Mouse (Mus musculus): ENCODE data around the gene Myo7a.
A peak's percentile ranks its signal among the peaks of the same experiment; 100 is the strongest.

Myo7a gene

DNA sequence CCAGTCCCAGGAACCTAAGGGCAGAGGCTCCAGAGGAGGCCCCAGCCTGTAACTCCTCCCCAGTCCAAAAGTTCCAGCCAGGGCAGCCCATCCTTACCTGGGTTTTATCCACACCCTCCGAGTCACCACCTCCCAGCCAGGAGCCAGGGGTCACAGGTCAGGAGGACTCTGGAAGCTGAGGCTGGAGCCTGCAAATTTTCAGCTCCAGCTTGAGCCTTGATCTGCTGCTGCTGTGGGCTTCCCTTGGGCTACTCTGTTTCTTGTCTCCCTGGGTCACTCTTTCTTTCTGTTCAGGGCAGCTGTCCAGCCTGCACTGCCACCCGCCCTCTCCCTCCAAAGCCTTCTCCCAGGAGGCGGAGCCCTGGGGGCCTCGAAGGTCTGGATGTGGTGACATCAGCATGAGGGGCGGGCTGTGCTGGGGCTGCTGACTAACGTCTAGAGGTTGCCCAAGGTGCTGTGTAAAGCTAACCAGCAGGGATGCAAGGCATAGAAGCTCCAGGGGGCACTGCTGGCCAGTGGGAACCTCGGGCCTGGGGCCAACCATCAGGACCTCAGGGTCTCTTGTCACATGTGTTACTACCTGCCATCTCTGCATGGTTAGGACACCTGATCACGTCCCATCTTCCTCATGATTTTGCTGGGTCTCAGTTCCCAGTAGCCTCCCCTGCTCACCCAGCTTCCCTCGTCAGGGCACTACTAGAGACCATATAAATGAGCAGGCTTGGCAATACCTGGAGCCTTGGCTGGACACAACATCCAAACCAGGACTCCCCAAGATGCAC lies at the start of gene Myo7a:
Gene Myo7a, minus strand, starts transcription at position 346 of the 782 bp plus-strand sequence.
- DNase-seq (ENCODE audit: low read depth, low spot score) = no peak

- no peak for DNase-seq (ENCODE audit: low read depth, low spot score)
Observed at GRCm38 (mm10) chr7:98164999-98165528, 45.7 kb upstream of the Myo7a start.

- no peak for DNase-seq (ENCODE audit: low read depth, low spot score)
Observed at GRCm38 (mm10) chr7:98164382-98164998, 45.2 kb upstream of the Myo7a start.

DNA sequence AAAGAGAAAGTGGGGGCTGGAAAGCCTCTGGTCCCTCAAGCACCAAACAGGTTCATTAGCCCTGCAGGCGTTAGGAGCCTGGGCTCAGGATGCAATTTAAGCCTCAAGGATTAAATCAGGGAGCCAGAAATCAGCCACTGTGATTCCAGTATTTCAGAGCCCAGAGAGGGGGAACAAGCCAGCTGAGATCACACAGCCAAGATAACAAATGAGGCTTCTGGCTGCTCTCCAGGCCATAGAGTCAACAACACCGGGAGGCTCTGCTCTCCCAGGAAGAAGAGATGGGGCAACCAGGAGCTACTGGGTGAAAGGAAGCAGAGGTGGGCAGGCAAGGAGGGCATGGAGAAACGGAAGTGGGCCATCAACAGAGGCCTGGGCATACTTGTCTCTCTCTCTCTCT lies 44.4 kb upstream of the Myo7a start:
- no peak for DNase-seq (ENCODE audit: low read depth, low spot score)

DNA sequence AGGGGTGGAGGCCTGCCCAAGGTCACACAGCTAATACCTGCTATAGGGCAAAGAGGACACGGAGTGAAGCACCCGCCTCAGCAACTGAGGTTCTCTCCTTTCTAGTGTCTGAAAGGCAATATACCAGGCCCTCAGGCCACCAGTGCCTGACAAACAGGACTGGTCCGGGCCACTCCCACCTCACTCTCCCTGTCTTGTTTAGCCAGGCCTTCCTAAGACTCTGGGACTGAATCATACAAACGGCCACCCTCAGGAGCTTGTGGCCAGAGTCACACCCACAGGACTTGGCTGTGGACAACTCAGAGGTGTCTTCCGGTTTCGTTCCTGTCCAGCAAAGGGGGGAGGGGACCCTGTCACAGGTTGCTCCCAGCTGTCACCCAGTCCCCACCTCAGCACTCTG lies 42.9 kb upstream of the Myo7a start:
- no peak for DNase-seq (ENCODE audit: low read depth, low spot score)

- no peak for DNase-seq (ENCODE audit: low read depth, low spot score)
Observed at GRCm38 (mm10) chr7:98160041-98160740, 40.9 kb upstream of the Myo7a start.

DNA sequence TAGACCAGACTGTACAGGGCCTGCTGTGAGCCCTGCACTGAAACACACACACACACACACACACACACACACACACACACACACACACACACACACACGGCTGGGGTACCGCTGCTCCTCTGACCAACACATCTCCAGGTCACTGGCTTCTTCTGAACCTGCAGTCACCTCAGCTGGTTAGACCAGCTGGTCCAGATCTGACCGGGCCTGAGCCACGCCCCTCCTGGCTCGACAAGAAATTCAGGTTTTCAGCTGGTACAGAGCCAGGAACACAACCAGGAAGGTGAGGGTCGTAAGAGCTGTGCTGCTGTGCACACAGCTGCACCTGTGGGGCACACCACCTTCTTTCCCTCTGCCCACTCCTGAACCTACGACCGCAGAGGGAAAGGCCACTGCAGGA lies 39.2 kb upstream of the Myo7a start:
- DNase-seq (ENCODE audit: low read depth, low spot score) = no peak

DNA sequence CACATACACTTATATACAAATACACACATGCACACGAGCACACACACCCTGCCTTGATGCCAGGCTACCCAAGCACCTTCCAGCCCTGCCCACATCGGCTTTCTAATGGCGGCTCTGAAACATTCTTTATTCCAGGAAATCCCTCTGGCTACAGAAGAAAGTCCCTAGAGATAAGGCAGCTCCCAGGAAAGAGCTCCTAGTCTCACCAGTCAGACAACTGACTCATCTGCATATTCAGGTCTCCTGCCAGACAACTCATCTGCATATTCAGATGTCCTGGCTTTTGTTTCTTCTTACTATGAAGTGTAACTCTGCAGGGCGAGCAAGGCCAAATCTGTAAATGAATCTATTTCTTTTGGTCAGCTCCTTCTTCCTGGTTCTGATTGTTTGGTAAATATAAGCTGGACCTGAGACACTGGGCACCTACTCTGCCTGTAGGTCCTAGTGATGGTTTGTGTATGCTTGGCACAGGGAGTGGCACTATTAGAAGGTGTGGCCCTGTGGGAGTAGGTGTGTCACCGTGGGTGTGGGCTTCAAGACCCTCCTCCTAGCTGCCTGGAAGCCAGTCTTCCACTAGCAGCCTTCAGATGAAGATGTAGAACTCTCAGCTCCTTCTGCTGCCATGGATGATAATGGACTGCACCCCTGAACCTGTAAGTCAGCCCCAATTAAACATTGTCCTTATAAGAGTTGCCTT lies 38.5 kb upstream of the Myo7a start:
- no peak for DNase-seq (ENCODE audit: low read depth, low spot score)

- DNase-seq (ENCODE audit: low read depth, low spot score) = no peak
Observed at GRCm38 (mm10) chr7:98156280-98156665, 36.9 kb upstream of the Myo7a start.

DNA sequence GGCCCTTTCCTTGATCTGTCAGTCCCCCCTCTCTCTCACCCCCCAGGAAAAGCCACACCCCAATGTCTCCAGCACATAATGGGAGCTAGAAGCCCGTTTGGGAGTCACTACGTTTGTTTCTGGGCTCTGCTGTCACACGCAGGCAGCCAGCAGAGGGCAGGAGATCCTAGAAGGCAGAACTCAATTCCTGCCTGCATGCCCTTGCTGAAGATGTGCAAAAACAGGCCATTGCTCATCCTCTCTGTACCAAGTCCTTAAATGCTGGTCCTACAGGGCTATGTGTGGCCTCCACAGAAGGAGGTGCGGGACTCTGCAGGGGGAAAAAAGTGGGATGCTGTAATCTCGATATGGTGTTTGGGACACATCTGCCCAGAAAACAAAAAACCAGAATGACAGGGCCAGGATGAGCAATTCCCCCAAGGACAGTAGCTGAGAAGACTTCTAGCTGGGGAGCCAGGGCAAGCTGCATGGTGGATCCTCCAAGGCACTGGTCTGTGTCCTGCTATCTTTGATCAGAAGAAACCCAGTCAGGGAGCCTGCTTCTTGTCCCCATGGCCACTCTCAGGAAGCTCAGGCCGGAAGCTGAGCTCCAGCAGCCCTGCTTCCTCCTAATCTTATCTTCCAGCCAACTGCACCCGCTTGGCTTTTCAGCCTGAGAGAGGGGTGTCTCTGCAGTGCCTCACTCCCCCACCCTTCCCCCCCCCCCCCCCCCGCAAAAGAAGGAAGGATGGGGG lies 36.4 kb upstream of the Myo7a start:
- DNase-seq (ENCODE audit: low read depth, low spot score) = peak; percentile 34

DNA sequence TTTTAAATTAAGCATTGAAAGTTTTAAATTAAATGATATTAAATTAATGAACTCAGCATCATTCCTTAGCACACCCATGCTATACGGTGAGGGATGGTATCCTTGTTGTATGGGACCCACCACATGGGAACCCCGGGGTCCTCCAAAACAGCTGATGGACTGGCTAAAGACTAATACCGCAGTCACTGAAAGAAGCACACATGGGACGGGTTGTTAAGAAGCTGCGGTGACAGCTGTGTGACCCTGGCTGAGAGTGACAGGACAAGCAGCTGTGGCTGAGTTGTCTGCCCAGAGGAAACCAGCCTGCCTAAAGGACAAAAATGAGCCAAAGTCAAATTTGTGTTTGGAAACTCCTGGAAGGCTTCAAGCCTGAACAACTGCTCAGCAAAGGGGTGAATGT lies 34.6 kb upstream of the Myo7a start:
- no peak for DNase-seq (ENCODE audit: low read depth, low spot score)

GRCm38 (mm10) chr7:98153345-98153744 lies 34.0 kb upstream of the Myo7a start:
- DNase-seq (ENCODE audit: low read depth, low spot score) = no peak

DNA sequence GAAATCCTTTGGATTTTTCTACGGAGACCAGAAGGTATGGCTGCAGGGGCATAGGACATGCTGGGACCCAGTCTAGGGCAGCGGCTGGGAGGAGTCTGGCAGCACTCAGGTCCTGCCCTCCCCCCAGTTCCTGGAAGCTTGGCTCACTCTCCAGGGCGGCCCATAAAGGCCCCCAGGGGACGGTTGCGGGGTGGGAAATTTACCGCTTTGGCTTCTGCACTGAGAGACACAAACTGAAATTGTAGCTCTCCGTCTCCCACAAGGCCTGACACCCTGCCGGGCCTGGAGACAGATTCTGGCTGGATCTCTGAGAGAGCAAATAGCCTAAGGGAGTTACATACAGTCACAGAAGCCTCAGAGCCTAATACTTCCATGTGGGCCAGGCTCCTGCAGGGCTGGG lies 33.1 kb upstream of the Myo7a start:
- no peak for DNase-seq (ENCODE audit: low read depth, low spot score)

GRCm38 (mm10) chr7:98150525-98150924 lies 31.2 kb upstream of the Myo7a start:
- DNase-seq (ENCODE audit: low read depth, low spot score) = no peak

GRCm38 (mm10) chr7:98149802-98150201 lies 30.5 kb upstream of the Myo7a start:
- DNase-seq (ENCODE audit: low read depth, low spot score) = no peak

GRCm38 (mm10) chr7:98148721-98149407 lies 29.5 kb upstream of the Myo7a start:
- no peak for DNase-seq (ENCODE audit: low read depth, low spot score)

DNA sequence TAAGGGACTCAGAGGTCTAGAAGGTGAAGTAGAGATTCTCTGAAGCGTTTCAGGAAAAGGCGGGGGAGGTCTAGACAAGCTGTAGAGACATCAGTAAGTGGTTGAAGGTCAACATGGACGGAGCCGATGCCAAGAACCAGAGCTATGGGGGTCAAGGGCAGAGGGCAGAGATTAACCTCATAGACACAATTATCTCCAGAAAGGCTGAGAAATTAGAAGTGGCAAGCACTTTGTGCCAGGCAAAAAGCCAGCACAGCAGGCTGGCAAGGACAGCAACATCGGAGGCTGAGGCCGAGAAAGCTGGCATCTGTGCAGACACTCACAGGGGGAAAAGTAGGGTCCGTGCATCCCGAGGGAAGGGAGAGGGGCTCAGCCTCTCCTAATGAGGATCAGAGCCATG lies 28.4 kb upstream of the Myo7a start:
- no peak for DNase-seq (ENCODE audit: low read depth, low spot score)

GRCm38 (mm10) chr7:98146447-98146845 lies 27.1 kb upstream of the Myo7a start:
- no peak for DNase-seq (ENCODE audit: low read depth, low spot score)

- no peak for DNase-seq (ENCODE audit: low read depth, low spot score)
Observed at GRCm38 (mm10) chr7:98145842-98146446, 26.6 kb upstream of the Myo7a start.

DNA sequence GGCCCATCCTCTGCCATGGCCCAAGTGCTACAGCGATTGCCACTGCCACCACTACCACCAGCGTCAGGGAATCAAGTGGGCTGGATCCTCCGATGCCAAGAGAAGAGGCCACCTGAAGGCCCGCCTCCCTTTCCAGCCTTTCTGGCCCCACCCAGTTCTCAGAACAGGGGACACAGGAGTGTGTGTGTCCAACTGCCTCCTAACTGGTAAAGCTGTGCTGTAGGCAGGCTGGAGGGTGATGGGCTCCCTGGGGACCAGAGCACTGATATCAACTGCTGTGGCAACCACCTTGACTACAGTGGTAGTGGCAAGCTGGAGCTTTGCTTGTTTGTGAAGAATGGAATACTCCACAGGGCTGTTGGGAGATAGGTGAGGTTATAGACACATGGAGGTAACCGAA lies 26.1 kb upstream of the Myo7a start, which contains the start of gene Omp:
Gene Omp, minus strand, starts transcription at position 101 of the 400 bp plus-strand sequence.
- no peak for DNase-seq (ENCODE audit: low read depth, low spot score)
